Mouse (Mus musculus) CD4-positive helper T cell, adult 2 months (primary cell): ENCODE results near the gene Ltbp2.

Experiments used
- DNase-seq: peaks from one replicate; pipeline ENCODE4 v3.0.0-alpha.2; 2012; ENCODE audit warnings: low read depth, missing footprints, low spot score

Ltbp2 gene

GRCm38 (mm10) chr12:84806010-84806409, 70.3 kb downstream of the Ltbp2 start:
- no peak for DNase-seq

GRCm38 (mm10) chr12:84805228-84805842, 71.0 kb downstream of the Ltbp2 start:
- no peak for DNase-seq

GRCm38 (mm10) chr12:84802625-84803024, 73.7 kb downstream of the Ltbp2 start:
- DNase-seq = no peak

GRCm38 (mm10) chr12:84801532-84802110, 74.7 kb downstream of the Ltbp2 start:
- DNase-seq = no peak

GRCm38 (mm10) chr12:84800419-84800818, 75.9 kb downstream of the Ltbp2 start:
- DNase-seq = no peak

- DNase-seq = no peak
Measured at GRCm38 (mm10) chr12:84799086-84799485, 77.2 kb downstream of the Ltbp2 start.

GRCm38 (mm10) chr12:84794647-84795046, 81.7 kb downstream of the Ltbp2 start:
- no peak for DNase-seq

- no peak for DNase-seq
Measured at GRCm38 (mm10) chr12:84792629-84793028, 83.7 kb downstream of the Ltbp2 start.

GRCm38 (mm10) chr12:84790853-84791252, 85.5 kb downstream of the Ltbp2 start:
- no peak for DNase-seq

- no peak for DNase-seq
Measured at GRCm38 (mm10) chr12:84786091-84786490, 90.2 kb downstream of the Ltbp2 start.

- DNase-seq = peak; percentile 81
Measured at GRCm38 (mm10) chr12:84784604-84785381, 91.5 kb downstream of the Ltbp2 start.

GRCm38 (mm10) chr12:84776229-84776628, 100.1 kb downstream of the Ltbp2 start:
- no peak for DNase-seq

- DNase-seq = no peak
Measured at GRCm38 (mm10) chr12:84774376-84774775, 102.0 kb downstream of the Ltbp2 start.

- no peak for DNase-seq
Measured at GRCm38 (mm10) chr12:84773476-84773875, 102.9 kb downstream of the Ltbp2 start.

GRCm38 (mm10) chr12:84772726-84773441, 103.4 kb downstream of the Ltbp2 start, which contains the start of the genes Npc2 and Isca2:
TSS of gene Npc2 (minus strand) at chr12:84773152.
TSS of gene Isca2 (plus strand) at chr12:84773251.
- peak; percentile 100 for DNase-seq

- no peak for DNase-seq
Measured at GRCm38 (mm10) chr12:84771981-84772520, 104.3 kb downstream of the Ltbp2 start.

- peak; percentile 70 for DNase-seq
Measured at GRCm38 (mm10) chr12:84769624-84770023, 106.7 kb downstream of the Ltbp2 start.

GRCm38 (mm10) chr12:84767510-84767909, 108.8 kb downstream of the Ltbp2 start:
- no peak for DNase-seq

GRCm38 (mm10) chr12:84766113-84766735, 110.1 kb downstream of the Ltbp2 start:
- no peak for DNase-seq

GRCm38 (mm10) chr12:84765506-84765905, 110.8 kb downstream of the Ltbp2 start:
- DNase-seq = no peak

- peak; percentile 46 for DNase-seq
Measured at GRCm38 (mm10) chr12:84764756-84765155, 111.6 kb downstream of the Ltbp2 start.
